ENCODE assay signal across 13 mouse cellular contexts in genomic region chr1:152828637-152829355, GRCm38 (mm10).
"Had no signal": no experiment of that assay in that cellular context is flagged by ENCODE, and none has a peak within 500 bp of the region (broad histone marks: within the 10 kb centered on the region; RNA-seq: fewer than 3 reads in every experiment).

No protein-coding gene starts in this region.

- H3K9me3 ChIP-seq: limb, embryonic 10.5 days; liver, embryonic 15.5 days; megakaryocyte, embryonic 14.5 days; midbrain, embryonic 12.5 days had no signal

- H3K4me3 ChIP-seq: limb, embryonic 10.5 days; liver, embryonic 15.5 days; megakaryocyte, embryonic 14.5 days; midbrain, embryonic 12.5 days; myocyte had no signal

- H3K4me2 ChIP-seq: liver, embryonic 11.5 days; liver, embryonic 15.5 days; midbrain, embryonic 12.5 days had no signal

- H3K36me3 ChIP-seq: limb, embryonic 10.5 days; liver, embryonic 15.5 days; midbrain, embryonic 12.5 days had no signal

- H3K27ac ChIP-seq: limb, embryonic 10.5 days; liver, embryonic 15.5 days; macrophage; midbrain, embryonic 12.5 days; stomach, postnatal 0 days had no signal

- DNase-seq: kidney, adult 11 months; kidney, adult 9 months; lung, adult 2 months; lung, postnatal 14 days; thymus, postnatal 4 days had no signal

- H3K4me1 ChIP-seq: limb, embryonic 10.5 days; liver, embryonic 15.5 days; midbrain, embryonic 12.5 days had no signal

- H3K27me3 ChIP-seq: liver, embryonic 15.5 days; megakaryocyte, embryonic 14.5 days; midbrain, embryonic 12.5 days had no signal

- H3K9ac ChIP-seq: liver, embryonic 15.5 days; midbrain, embryonic 12.5 days had no signal
